Mouse (Mus musculus) Patski (cell line): ENCODE results near the gene Syt13. TPM values are rescaled to one million over a fixed set of nuclear protein-coding genes. Genes with fewer than 3 reads are reported as not detected.

Source experiments
- ATAC-seq: fragments of 100-300 bp; one replicate; pipeline ENCODE4 v1.8.0; 2021
- CTCF ChIA-PET: fragments of 350-600 bp; sonication (Branson Sonifier 250); formaldehyde crosslinking; loops from one replicate; lab custom pipeline; 2022; ENCODE audit warnings: inconsistent platforms; lab: Charles Lee
- POLR2A ChIA-PET: fragments of 350-600 bp; sonication (Branson Sonifier 250); formaldehyde crosslinking; loops from one replicate; lab custom pipeline; 2022; ENCODE audit warnings: antibody characterized with exemption, inconsistent platforms; lab: Charles Lee
- DNase-seq: peaks from one replicate; pipeline ENCODE4 v3.0.0-alpha.2; 2011; ENCODE audit warnings: low read depth, low spot score
- H3K27me3 ChIP-seq: fragments of 371-371 bp; one replicate; pipeline ENCODE4 v1.5.1; 2021
- CTCF ChIP-seq: fragments of 100-300 bp; IDR thresholded peaks from one replicate; pipeline ENCODE4 v1.5.1; 2021
- in situ Hi-C: fragments of 300-500 bp; cut with MboI; formaldehyde crosslinking; loops from 3 replicates; pipeline ENCODE4 v1.11.1; 2018; ENCODE audit warnings: low pct_unique_long_range_greater_than_20kb, mixed read lengths
- polyA plus RNA-seq: library from polyadenylated mRNA; unstranded; gene quantifications from one replicate; pipeline ENCODE4 v1.2.3, GENCODE M21; 2021

Gene Syt13
- polyA plus RNA-seq, 1 experiment from 2014 or later: 0.14 TPM

GRCm38 (mm10) chr2:92886862-92887261 is 28.0 kb upstream of the Syt13 start:
- no peak for TF ChIP-seq CTCF
- POLR2A ChIA-PET: interaction anchor here (0.5 kb wide), 1 partner anchor 345 kb away, joined by 3 read pairs; no protein-coding TSS in a partner anchor
- ATAC-seq (no peak), DNase-seq (peak; percentile 6)
- in situ Hi-C loops: loop anchor here (25.0 kb wide), 1 partner anchor 600 kb away; no protein-coding TSS in a partner anchor
- peaks cover 7% of the 10 kb centered on the region for H3K27me3 ChIP-seq
- CTCF ChIA-PET: no interaction called here

- no peaks in the 10 kb centered on the region for H3K27me3 ChIP-seq
- in situ Hi-C loops: loop anchor here (25.0 kb wide), 1 partner anchor 595 kb away; no protein-coding TSS in a partner anchor
- no peak for TF ChIP-seq CTCF
- no peak for DNase-seq
- no peak for ATAC-seq
- ChIA-PET POLR2A (interaction anchor here (0.7 kb wide), 1 partner anchor 54 kb away, joined by 4 read pairs; no protein-coding TSS in a partner anchor), CTCF (interaction anchor here (1.4 to 2.2 kb wide), 3 partner anchors 10 to 170 kb away, joined by 3 to 10 read pairs (median 7); no protein-coding TSS in a partner anchor)
Observed at GRCm38 (mm10) chr2:92892524-92892923, 22.4 kb upstream of the Syt13 start.

- DNase-seq (no peak), ATAC-seq (no peak)
- peaks cover 12% of the 10 kb centered on the region for H3K27me3 ChIP-seq
- in situ Hi-C loops: no loop called here
- no peak for TF ChIP-seq CTCF
- ChIA-PET POLR2A (no interaction called here), CTCF (interaction anchor here (0.6 to 1.7 kb wide), 7 partner anchors 12 to 315 kb away, joined by 3 to 7 read pairs (median 3); no protein-coding TSS in a partner anchor)
Observed at GRCm38 (mm10) chr2:92903650-92904049, 11.2 kb upstream of the Syt13 start.

- no peak for ATAC-seq
- H3K27me3 ChIP-seq: peaks cover 18% of the 10 kb centered on the region
- in situ Hi-C loops: no loop called here
- POLR2A ChIA-PET: no interaction called here
- CTCF ChIA-PET: interaction anchor here (0.6 to 1.7 kb wide), 12 partner anchors 12 to 314 kb away, joined by 3 to 7 read pairs (median 3); no protein-coding TSS in a partner anchor
- peak; percentile 81 for TF ChIP-seq CTCF
- DNase-seq: no peak
Observed at GRCm38 (mm10) chr2:92904307-92904859, 10.5 kb upstream of the Syt13 start.

GRCm38 (mm10) chr2:92910371-92910770 is 4.5 kb upstream of the Syt13 start:
- TF ChIP-seq CTCF: no peak
- ATAC-seq (no peak), DNase-seq (no peak)
- H3K27me3 ChIP-seq: peaks cover 12% of the 10 kb centered on the region
- in situ Hi-C loops: loop anchor here (5.0 kb wide), 1 partner anchor 47 kb away; no protein-coding TSS in a partner anchor
- ChIA-PET CTCF (interaction anchor here (0.7 to 1.4 kb wide), 9 partner anchors 19 to 739 kb away, joined by 3 to 4 read pairs (median 3); no protein-coding TSS in a partner anchor), POLR2A (interaction anchor here (0.7 kb wide), 1 partner anchor 151 kb away, joined by 4 read pairs; no protein-coding TSS in a partner anchor)

GRCm38 (mm10) chr2:92912312-92912711 is 2.6 kb upstream of the Syt13 start:
- POLR2A ChIA-PET: no interaction called here
- CTCF ChIA-PET: interaction anchor here (0.7 to 1.2 kb wide), 2 partner anchors 42 to 51 kb away, joined by 3 read pairs; no protein-coding TSS in a partner anchor
- in situ Hi-C loops: loop anchor here (5.0 kb wide), 1 partner anchor 45 kb away; no protein-coding TSS in a partner anchor
- peaks cover 9% of the 10 kb centered on the region for H3K27me3 ChIP-seq
- no peak for TF ChIP-seq CTCF
- ATAC-seq: no peak
- DNase-seq: no peak

- peaks cover 9% of the 10 kb centered on the region for H3K27me3 ChIP-seq
- no peak for TF ChIP-seq CTCF
Observed at GRCm38 (mm10) chr2:92913295-92913694, 1.6 kb upstream of the Syt13 start.

GRCm38 (mm10) chr2:92915659-92916631 is 1.0 kb downstream of the Syt13 start:
- H3K27me3 ChIP-seq: peaks cover 2% of the 10 kb centered on the region
- ChIA-PET POLR2A (no interaction called here), CTCF (interaction anchor here (0.5 to 1.1 kb wide), 2 partner anchors 153 to 260 kb away, joined by 3 read pairs; no protein-coding TSS in a partner anchor)

More at GRCm38 (mm10) chr2:92913295-92913694, 1.6 kb upstream of the Syt13 start:
- no peak for ATAC-seq
- DNase-seq: no peak
- ChIA-PET CTCF (interaction anchor here (0.7 to 1.2 kb wide), 3 partner anchors 41 to 143 kb away, joined by 3 read pairs; no protein-coding TSS in a partner anchor), POLR2A (no interaction called here)
- in situ Hi-C loops: loop anchor here (5.0 kb wide), 1 partner anchor 44 kb away; no protein-coding TSS in a partner anchor

GRCm38 (mm10) chr2:92917405-92918142 is 2.7 kb downstream of the Syt13 start:
- no peak for TF ChIP-seq CTCF

More at GRCm38 (mm10) chr2:92915659-92916631, 1.0 kb downstream of the Syt13 start:
- no peak for ATAC-seq
- no peak for DNase-seq
- in situ Hi-C loops: no loop called here
- no peak for TF ChIP-seq CTCF

More at GRCm38 (mm10) chr2:92917405-92918142, 2.7 kb downstream of the Syt13 start:
- no peak for ATAC-seq
- ChIA-PET POLR2A (no interaction called here), CTCF (no interaction called here)
- peaks cover 2% of the 10 kb centered on the region for H3K27me3 ChIP-seq
- in situ Hi-C loops: no loop called here
- DNase-seq: no peak
